In genomic region chr12:72821589-72821988, GRCm38 (mm10) we compare ENCODE assay signal across 8 mouse cellular contexts.
DNase-seq lines count a peak whose midpoint lies in the region; ATAC-seq lines count a peak whose summit lies in the region.

No protein-coding gene starts in this region.

- ATAC-seq in kidney, embryonic 14.5 days (ENCODE audit: low FRiP score, low TSS enrichment) = no peak
- peak; percentile 29; the same call in 1 of the 2 replicates for ATAC-seq in hindbrain, embryonic 16.5 days
- ATAC-seq in midbrain, embryonic 16.5 days = no peak
- no peak for ATAC-seq in CD4-positive, CD25-positive, alpha-beta regulatory T cell, adult 4 months

- DNase-seq in kidney, adult 9 months = no peak
- DNase-seq in embryonic facial prominence, embryonic 10.5 days (ENCODE audit: low spot score) = no peak
- no peak for DNase-seq in left cerebral cortex, adult 8-10 months (ENCODE audit: low spot score in 2 of 2)
- no peak for DNase-seq in kidney, adult 11 months

- no peaks in the 10 kb centered on the region for H3K9me3 ChIP-seq in kidney, embryonic 14.5 days (ENCODE audit: control insufficient read depth, low read length)
- no peaks in the 10 kb centered on the region for H3K9me3 ChIP-seq in embryonic facial prominence, embryonic 10.5 days
- no peaks in the 10 kb centered on the region for H3K9me3 ChIP-seq in hindbrain, embryonic 16.5 days (ENCODE audit: control insufficient read depth, low read length)
- H3K9me3 ChIP-seq in midbrain, embryonic 16.5 days (replicated peaks; ENCODE audit: control insufficient read depth, low read length, poor library complexity, severe bottlenecking) = no peaks in the 10 kb centered on the region

- H3K9ac ChIP-seq in kidney, embryonic 14.5 days (ENCODE audit: low read depth, low read length) = no peak overlapping the region
- peak overlapping the region; percentile 55; the same call in 1 of the 2 replicates for H3K9ac ChIP-seq in hindbrain, embryonic 16.5 days (ENCODE audit: low read depth, low read length)
- H3K9ac ChIP-seq in midbrain, embryonic 16.5 days (ENCODE audit: low read depth, low read length) = peak overlapping the region; percentile 70

- H3K4me2 ChIP-seq in kidney, embryonic 14.5 days (replicated peaks; ENCODE audit: low read depth, low read length) = peak overlapping the region; percentile 63
- H3K4me2 ChIP-seq in hindbrain, embryonic 16.5 days (ENCODE audit: low read length) = peak overlapping the region; percentile 58
- H3K4me2 ChIP-seq in midbrain, embryonic 16.5 days (ENCODE audit: low read length) = peak overlapping the region; percentile 81

- WGBS in kidney, embryonic 14.5 days = 31% methylated on average over 6 of the region's 6 CpGs
- WGBS in embryonic facial prominence, embryonic 10.5 days = 37% methylated on average over 6 of the region's 6 CpGs
- WGBS in hindbrain, embryonic 16.5 days = 37% methylated on average over 6 of the region's 6 CpGs
- WGBS in midbrain, embryonic 16.5 days = 35% methylated on average over 6 of the region's 6 CpGs

- H3K36me3 ChIP-seq in kidney, embryonic 14.5 days (ENCODE audit: control insufficient read depth, insufficient read depth, low read length) = no peaks in the 10 kb centered on the region
- H3K36me3 ChIP-seq in embryonic facial prominence, embryonic 10.5 days (replicated peaks) = no peaks in the 10 kb centered on the region
- H3K36me3 ChIP-seq in hindbrain, embryonic 16.5 days (ENCODE audit: control insufficient read depth, insufficient read depth, low read length) = no peaks in the 10 kb centered on the region
- H3K36me3 ChIP-seq in midbrain, embryonic 16.5 days (ENCODE audit: control insufficient read depth, insufficient read depth, low read length) = no peaks in the 10 kb centered on the region

- no peak overlapping the region for H3K27ac ChIP-seq in kidney, embryonic 14.5 days (ENCODE audit: low read depth, low read length)
- H3K27ac ChIP-seq in embryonic facial prominence, embryonic 10.5 days (replicated peaks) = peak overlapping the region; percentile 79
- H3K27ac ChIP-seq in hindbrain, embryonic 16.5 days (ENCODE audit: low read depth, low read length) = no peak overlapping the region
- H3K27ac ChIP-seq in midbrain, embryonic 16.5 days (ENCODE audit: low read length) = peak overlapping the region; percentile 77

- H3K4me1 ChIP-seq in kidney, embryonic 14.5 days (ENCODE audit: control insufficient read depth, insufficient read depth, low read length) = no peaks in the 10 kb centered on the region
- H3K4me1 ChIP-seq in embryonic facial prominence, embryonic 10.5 days = peaks cover 18% of the 10 kb centered on the region
- H3K4me1 ChIP-seq in hindbrain, embryonic 16.5 days (ENCODE audit: control insufficient read depth, insufficient read depth, low read depth, low read length) = peaks cover 3% of the 10 kb centered on the region
- peaks cover 5% of the 10 kb centered on the region; the same call in 1 of the 2 replicates for H3K4me1 ChIP-seq in midbrain, embryonic 16.5 days (ENCODE audit: control insufficient read depth, insufficient read depth, low read length)

- no peaks in the 10 kb centered on the region for H3K27me3 ChIP-seq in kidney, embryonic 14.5 days (ENCODE audit: control insufficient read depth, insufficient read depth, low read length)
- H3K27me3 ChIP-seq in embryonic facial prominence, embryonic 10.5 days (replicated peaks; ENCODE audit: low read depth, poor library complexity, severe bottlenecking) = peaks cover 66% of the 10 kb centered on the region
- H3K27me3 ChIP-seq in hindbrain, embryonic 16.5 days (replicated peaks; ENCODE audit: control insufficient read depth, insufficient read depth, low read length) = no peaks in the 10 kb centered on the region; the same call in 1 of the 2 replicates
- H3K27me3 ChIP-seq in midbrain, embryonic 16.5 days (ENCODE audit: control insufficient read depth, insufficient read depth, low read depth, low read length) = peaks cover 3% of the 10 kb centered on the region; the same call in 1 of the 2 replicates

- H3K4me3 ChIP-seq in kidney, embryonic 14.5 days (ENCODE audit: low read length) = peak overlapping the region; percentile 41; the same call in 1 of the 2 replicates
- peak overlapping the region; percentile 56 for H3K4me3 ChIP-seq in embryonic facial prominence, embryonic 10.5 days
- peak overlapping the region; percentile 39 for H3K4me3 ChIP-seq in hindbrain, embryonic 16.5 days (ENCODE audit: low read length)
- H3K4me3 ChIP-seq in midbrain, embryonic 16.5 days (ENCODE audit: low read depth, low read length) = peak overlapping the region; percentile 49

Comparison
In these comparisons a context has a peak if more than half of its experiments do, and no peak if none do; other contexts are left out.
1. H3K27ac ChIP-seq: peak in embryonic facial prominence, embryonic 10.5 days (single experiment) and midbrain, embryonic 16.5 days (single experiment); none in kidney, embryonic 14.5 days (single experiment) and hindbrain, embryonic 16.5 days (single experiment).
2. Peak in every context shown above with its lines, with median percentiles within 50 percentile points of each other: H3K4me2 ChIP-seq and H3K4me3 ChIP-seq.